Mouse (Mus musculus) erythroblast, embryonic 14.5 days (primary cell): ENCODE measurements around the gene Sfxn5.

Experiments
- GATA1 ChIP-seq: IDR thresholded peaks from 2 replicates; pipeline ENCODE4 v1.6.1; 2012; ENCODE audit warnings: low read length, inconsistent platforms, mixed read lengths
- TAL1 ChIP-seq: IDR thresholded peaks from 3 replicates; pipeline ENCODE4 v1.6.1; 2012; ENCODE audit warnings: low read length, inconsistent platforms, mixed read lengths

DNA sequence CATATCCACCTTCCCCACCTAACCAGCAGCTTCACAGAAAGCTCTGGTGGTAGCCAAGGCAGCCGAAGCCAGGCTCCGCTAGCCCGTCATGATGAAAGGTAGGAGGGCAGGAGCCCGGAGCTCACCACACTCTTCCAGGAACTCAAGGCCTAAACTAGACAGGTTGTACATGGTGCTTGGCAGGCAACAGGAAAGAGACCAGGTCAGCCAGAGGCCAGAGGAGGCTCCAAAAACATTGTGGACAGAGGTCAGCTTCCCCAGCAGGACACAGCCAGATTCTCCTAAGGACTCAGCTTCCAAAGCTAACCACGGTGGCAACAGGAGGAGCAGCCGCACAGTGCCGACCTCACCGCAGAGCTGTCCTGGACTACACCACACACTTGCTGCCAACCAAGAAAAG lies 9.8 kb upstream of the Sfxn5 start:
- TF ChIP-seq GATA1, result no peak
- no peak for TF ChIP-seq TAL1
